Mouse (Mus musculus) brain, embryonic 18.5 days (tissue): ENCODE results near the gene Rdh12.

Experiments
- DNase-seq: peaks from one replicate; pipeline ENCODE4 v3.0.0-alpha.2; 2012; ENCODE audit warnings: low read depth, low spot score

The Rdh12 gene

GRCm38 (mm10) chr12:79253294-79254053 is 44.8 kb downstream of the Rdh12 start:
- DNase-seq, result no peak

- no peak for DNase-seq
Observed at GRCm38 (mm10) chr12:79254975-79255374, 46.3 kb downstream of the Rdh12 start.

GRCm38 (mm10) chr12:79260154-79260553 is 51.4 kb downstream of the Rdh12 start:
- no peak for DNase-seq

GRCm38 (mm10) chr12:79261035-79261434 is 52.3 kb downstream of the Rdh12 start:
- peak; percentile 2 for DNase-seq
